Mouse (Mus musculus): ENCODE measurements at regions not wholly inside any gene's neighbourhood (a gene's known extent, or its start where the extent isn't known, plus 50 kb on each side); places are given as distances from the start of the nearest gene placed in this dataset.

GRCm38 (mm10) chr1:137133734-137134133, 173.5 kb upstream of the Nr5a2 start:
- DNase-seq (ENCODE audit: low read depth, low spot score), result peak; percentile 23

DNA sequence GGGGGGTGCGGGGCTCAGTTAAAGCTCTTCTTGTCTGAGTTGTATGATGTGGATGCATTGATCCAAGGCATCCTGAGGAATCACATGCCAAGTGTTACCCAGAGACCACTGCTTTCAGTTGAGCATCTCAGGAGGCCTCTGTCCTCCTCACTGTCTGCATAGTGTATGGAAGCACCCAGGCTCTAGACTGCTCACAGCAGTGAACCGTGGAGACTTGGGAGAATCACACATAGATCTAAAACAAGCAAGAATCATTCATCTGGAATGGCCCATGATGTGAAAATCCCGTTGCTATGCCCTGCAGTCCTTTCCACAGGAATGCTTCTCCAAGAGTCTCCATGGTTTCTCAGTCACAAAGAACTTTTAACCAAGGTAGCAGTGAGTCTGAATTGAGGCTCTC, 170.0 kb upstream of the Nr5a2 start:
- DNase-seq (ENCODE audit: low read depth, low spot score), result no peak

DNA sequence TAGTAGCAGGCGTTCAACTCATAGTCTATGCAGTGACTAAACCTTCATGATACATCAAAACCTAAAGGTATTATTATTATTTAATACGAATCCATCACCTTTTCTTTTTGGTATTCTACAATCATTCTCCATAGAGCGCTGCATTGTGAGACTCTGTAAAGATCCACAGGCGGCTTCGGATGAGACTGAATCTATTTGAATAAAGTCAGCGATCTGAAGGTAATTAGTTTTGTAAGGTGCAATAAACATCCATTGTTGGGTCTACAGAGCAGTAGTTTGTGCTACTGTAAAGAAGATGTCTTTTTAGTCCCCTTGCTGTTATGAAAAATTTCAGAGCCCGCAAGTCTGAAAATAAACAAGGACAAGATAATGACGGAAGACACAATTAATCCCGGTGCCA, 168.9 kb upstream of the Nr5a2 start:
- DNase-seq (ENCODE audit: low read depth, low spot score), result no peak

GRCm38 (mm10) chr1:137117866-137118265, 157.6 kb upstream of the Nr5a2 start:
- DNase-seq (ENCODE audit: low read depth, low spot score), result no peak

DNA sequence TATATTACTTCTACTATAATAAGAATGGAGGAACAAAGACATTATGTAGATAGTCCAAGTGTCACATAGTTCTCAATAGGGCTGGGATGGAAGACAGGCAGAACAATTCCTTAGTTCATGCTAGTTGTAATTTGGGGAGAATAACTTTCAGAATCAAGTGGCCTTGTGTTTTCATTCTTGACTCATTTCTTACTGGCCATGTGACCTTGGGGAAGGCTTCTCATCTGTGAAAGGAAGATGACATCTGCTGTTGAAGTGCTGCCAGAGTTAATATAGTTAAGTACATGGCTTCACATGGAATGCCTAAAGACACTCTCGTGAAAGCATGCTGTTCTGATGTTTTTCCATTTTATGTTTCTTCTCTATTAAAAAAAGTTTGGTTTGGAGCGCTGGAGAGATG, 146.2 kb upstream of the Nr5a2 start:
- no peak for DNase-seq (ENCODE audit: low read depth, low spot score)

DNA sequence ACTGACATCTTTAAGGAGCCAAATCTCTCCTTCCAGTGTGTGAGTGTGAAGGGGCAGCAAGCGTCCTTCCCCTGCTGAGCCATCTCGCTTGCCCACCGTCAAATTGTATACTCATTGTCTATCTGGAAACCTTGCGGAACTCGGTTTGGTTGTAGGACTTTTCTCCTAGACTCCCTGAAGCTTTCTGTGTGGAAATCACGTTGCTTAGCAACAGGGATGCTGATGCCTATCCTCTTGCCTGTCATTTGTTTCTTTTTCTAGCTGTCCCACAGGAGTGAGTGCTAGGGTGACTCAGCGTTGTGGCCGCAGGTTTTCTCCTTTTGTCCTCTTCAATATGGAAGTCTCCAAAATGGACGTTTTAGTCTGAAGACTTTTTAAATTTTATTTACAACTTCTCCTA, 131.5 kb upstream of the Nr5a2 start:
- peak; percentile 59 for DNase-seq (ENCODE audit: low read depth, low spot score)

DNA sequence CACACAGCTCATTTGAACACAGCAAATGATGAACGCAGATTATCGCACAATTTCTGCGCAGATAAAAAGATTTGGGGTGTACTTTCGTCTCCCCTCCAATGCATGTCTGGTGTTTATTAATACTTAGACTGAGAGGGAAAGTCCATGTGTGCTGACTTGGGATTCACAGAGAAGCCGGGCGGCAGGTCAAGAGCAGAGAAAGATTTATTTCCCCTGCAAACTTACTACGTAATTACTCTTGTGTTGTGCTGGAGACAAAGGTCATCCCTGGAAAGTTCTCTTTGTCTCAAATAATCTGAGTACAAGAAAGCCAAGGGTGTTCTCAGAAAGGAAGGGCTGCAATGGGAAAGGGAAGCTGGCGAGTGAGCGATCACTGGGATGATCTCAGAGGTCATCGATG, 127.9 kb upstream of the Nr5a2 start:
- DNase-seq (ENCODE audit: low read depth, low spot score), result peak; percentile 17

GRCm38 (mm10) chr1:137086766-137087165, 126.5 kb upstream of the Nr5a2 start:
- no peak for DNase-seq (ENCODE audit: low read depth, low spot score)

GRCm38 (mm10) chr1:137083500-137083899, 123.3 kb upstream of the Nr5a2 start:
- no peak for DNase-seq (ENCODE audit: low read depth, low spot score)

DNA sequence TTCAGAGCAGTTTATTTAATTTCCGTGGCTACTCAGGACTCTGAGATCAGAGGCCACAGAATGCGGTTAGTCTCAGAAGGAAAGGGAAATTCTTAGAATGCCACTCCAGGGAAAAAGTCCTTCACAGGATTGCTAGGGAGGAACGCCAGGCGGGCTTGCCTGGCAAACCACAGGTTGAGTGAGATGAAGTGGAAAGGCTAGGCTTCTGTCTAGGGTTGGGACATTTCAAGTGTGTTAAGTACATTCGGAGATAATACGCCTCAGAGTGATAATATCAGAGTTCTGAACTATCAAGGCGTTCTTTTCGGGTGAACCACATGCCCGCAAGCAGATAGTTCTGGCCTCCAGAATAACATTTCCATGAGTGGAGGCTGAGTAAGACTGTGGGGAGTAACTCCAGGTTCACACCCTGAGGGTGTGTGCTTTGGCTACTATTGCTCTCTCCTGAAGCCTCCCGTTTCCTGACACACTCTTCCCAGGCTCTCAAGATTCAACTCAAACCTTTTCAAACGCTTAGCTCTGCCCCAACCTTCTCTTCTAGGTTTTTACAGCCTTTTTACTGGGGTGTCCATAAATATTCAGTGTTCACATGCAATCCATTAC, 119.3 kb upstream of the Nr5a2 start:
- DNase-seq (ENCODE audit: low read depth, low spot score), result peak; percentile 27

DNA sequence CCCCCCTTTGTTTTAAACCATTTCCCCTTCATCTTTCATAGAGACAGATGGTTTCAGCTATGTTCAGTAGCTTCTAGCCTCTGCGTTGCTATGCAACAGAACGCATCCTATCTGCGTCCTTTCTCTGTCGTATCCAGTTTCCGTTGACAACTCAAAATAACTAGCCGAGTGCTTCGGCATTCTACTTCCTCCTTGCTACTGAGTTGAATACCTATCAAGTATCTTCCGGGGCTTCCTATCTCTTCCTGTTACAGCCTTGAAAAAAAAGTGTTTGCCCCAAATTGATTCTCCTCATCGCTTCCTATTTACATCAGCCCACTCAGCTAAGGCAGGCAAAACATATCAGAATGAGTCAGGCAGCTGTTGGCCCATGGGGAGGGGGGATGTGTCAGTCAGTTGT, 114.5 kb upstream of the Nr5a2 start:
- peak; percentile 51 for DNase-seq (ENCODE audit: low read depth, low spot score)

DNA sequence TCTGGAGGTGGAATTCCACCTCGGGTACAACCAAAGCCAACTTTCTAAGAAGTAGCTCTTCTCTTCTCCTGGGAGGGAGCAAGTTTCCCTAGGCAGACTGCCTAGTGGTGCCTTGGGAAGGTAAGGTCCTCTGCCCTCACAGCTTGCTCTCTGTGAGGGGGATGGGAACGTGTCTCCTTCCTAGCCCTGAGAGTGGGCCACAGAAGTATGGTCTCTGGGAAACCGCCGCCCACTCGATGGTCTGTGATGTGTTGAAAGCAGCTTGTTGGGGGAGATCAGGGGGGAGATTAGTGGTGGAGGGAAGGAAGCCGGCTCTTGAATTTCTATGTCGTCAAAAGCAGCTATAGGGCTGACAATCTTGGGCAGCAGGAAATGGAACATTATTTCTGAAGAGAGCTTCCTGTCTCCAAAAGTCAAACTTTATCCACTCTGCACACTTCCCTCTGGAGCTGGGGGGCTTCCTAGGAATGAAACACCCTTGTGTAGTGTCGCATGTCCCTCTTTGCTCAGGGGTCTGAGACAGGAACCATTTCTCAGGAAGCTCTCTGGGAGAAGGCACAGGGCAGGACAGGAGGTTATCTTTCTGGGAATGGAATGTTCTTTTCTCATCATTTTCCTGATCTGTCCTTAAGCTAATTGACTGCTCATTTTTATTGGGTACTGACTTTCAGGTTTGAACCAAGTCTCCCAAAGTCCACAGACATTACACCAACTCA, 113.8 kb upstream of the Nr5a2 start:
- DNase-seq (ENCODE audit: low read depth, low spot score), result no peak

- DNase-seq (ENCODE audit: low read depth, low spot score), result no peak
Measured at GRCm38 (mm10) chr1:137060914-137061313, 100.7 kb upstream of the Nr5a2 start.

DNA sequence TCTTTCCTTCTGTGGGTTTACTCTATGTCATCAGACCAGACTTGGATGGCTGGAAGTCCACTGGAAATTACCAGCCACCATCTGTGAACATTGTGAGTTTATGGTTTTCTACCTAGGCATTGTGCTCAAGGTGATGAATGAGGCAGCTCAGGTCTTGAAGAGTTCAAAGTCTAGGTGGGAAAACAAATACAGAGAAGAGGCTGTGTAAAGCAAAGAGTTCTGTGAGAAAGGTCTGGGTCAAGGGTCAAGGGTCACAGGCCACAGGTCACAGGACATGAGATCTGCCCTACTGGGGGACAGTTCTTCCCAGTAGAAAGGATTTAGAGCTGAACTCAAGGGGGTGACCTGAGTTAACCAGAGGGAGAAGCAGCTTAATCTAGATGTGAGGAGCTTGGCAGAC, 92.9 kb upstream of the Nr5a2 start:
- no peak for DNase-seq (ENCODE audit: low read depth, low spot score)

DNA sequence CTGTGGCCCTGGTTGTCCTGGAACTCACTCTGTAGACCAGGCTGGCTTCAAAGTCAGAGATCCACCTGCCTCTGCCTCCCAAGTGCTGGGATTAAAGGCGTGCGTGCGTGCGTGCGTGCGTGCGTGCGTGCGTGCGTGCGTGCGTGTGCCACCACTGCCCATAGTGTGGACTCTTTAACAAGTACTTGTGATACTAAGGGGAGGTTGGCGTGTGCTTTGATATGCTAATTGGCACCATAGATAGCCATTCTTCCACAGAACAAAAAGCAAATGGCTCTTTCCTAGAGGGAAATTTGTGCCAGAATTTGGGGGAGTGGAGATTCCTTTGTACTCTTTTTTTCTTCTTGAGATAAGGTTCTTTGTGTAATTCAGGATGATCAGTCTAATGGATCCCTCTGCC, 91.3 kb upstream of the Nr5a2 start:
- DNase-seq (ENCODE audit: low read depth, low spot score), result no peak

- no peak for DNase-seq (ENCODE audit: low read depth, low spot score)
Measured at GRCm38 (mm10) chr1:137044076-137044475, 83.8 kb upstream of the Nr5a2 start.

GRCm38 (mm10) chr1:137042414-137043010, 82.3 kb upstream of the Nr5a2 start:
- DNase-seq (ENCODE audit: low read depth, low spot score), result no peak

GRCm38 (mm10) chr1:137040898-137041297, 80.7 kb upstream of the Nr5a2 start:
- DNase-seq (ENCODE audit: low read depth, low spot score), result no peak

- no peak for DNase-seq (ENCODE audit: low read depth, low spot score)
Measured at GRCm38 (mm10) chr1:137034586-137034985, 74.3 kb upstream of the Nr5a2 start.

DNA sequence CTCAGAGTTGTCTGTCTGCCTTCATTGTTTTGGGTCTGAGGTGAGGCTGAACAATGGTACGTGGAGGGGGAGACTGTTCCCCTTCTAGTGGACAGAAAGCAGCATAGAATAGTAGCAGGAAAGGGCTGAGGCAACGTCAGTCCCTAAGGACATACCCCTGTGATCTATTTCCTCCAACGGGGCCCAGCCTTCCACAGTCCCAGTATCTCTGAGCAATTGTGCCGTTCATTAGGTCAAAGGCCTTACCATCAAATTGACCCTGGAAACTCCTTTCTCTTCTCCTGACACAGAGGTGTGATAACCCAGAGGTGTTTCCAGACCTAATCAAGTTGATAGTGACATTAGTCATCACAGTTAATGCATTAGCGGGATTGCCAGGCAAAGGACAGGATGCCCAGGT, 73.4 kb upstream of the Nr5a2 start:
- DNase-seq (ENCODE audit: low read depth, low spot score), result no peak

- no peak for DNase-seq (ENCODE audit: low read depth, low spot score)
Measured at GRCm38 (mm10) chr1:137023706-137024105, 63.5 kb upstream of the Nr5a2 start.

DNA sequence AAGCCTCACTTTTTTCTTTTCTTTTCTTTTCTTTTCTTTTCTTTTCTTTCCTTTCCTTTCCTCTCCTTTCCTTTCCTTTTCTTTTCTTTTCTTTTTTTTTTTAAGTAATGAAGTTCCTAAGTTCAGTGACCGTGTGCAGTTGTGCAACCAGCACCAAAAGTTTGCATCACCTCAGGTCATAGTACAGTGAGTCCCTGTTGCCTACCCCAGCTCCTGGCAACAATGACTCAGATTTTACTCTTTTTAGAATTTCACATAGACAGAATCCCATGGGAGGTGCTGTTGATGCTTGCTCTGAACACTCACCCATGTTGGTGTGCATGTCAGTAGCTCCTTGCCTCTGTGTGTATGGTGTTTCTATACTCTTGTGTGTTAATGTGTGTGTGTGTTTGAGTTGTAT, 60.3 kb upstream of the Nr5a2 start:
- no peak for DNase-seq (ENCODE audit: low read depth, low spot score)

GRCm38 (mm10) chr1:137017642-137018041, 57.4 kb upstream of the Nr5a2 start:
- no peak for DNase-seq (ENCODE audit: low read depth, low spot score)
